9 mouse cellular contexts compared by ENCODE assay signal in the genomic region with DNA sequence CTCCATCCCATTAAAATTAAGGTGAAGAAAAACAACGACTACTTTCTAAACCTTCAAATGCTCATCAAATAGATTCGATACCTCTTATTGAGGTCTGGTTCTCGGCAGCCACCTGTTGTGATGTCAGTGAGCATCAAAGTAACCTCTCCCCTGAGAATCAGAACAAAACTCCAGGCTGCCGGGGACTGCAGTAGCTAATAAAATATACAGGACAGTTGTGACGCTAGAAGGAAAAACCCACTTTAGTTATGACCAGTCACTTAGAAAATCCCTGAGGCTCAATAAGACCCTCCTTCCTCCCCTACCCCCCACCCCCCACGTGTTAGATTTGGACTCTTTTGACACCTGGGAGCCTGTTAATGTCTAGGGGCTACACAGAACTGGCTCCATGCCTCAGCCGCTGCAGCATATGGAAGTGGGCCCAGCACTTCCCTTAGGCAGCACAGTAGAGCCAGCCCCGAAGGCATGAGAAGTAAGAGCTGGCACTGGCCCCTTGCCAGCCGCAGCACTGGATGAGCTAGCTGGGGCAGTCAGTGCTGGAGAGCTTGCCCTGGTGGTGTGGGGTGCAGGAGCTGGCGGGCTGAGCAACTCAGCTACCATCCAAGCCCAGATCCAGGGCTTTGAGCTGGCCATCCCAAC.
DNase-seq lines count a peak whose midpoint lies in the region; ATAC-seq lines count a peak whose summit lies in the region.
"Had no signal": no experiment of that assay in that cellular context is flagged by ENCODE, and none has a peak within 500 bp of the region (broad histone marks: within the 10 kb centered on the region; RNA-seq: fewer than 3 reads in every experiment).

No protein-coding gene starts in this region.

- H3K4me3 ChIP-seq in forebrain, embryonic 14.5 days (ENCODE audit: low read depth, low read length) = no peak overlapping the region
- no peak overlapping the region for H3K4me3 ChIP-seq in forebrain, embryonic 11.5 days (ENCODE audit: low read depth, low read length)
- no peak overlapping the region for H3K4me3 ChIP-seq in limb, embryonic 13.5 days
- no peak overlapping the region for H3K4me3 ChIP-seq in limb, embryonic 10.5 days
- H3K4me3 ChIP-seq: erythroblast, embryonic 14.5 days had no signal

- DNase-seq in forebrain, embryonic 14.5 days (ENCODE audit: low spot score) = peak; percentile 68
- DNase-seq in forebrain, embryonic 11.5 days (ENCODE audit: low spot score) = no peak
- no peak for DNase-seq in limb, embryonic 10.5 days (ENCODE audit: low spot score)
- peak; percentile 8 for DNase-seq in brain, embryonic 18.5 days (ENCODE audit: low read depth, low spot score)
- peak; percentile 48 for DNase-seq in heart, postnatal 4 days
- no peak for DNase-seq in embryo, embryonic 11 days

- peaks cover 27% of the 10 kb centered on the region for H3K36me3 ChIP-seq in forebrain, embryonic 14.5 days (ENCODE audit: control insufficient read depth, insufficient read depth, low read length)
- no peaks in the 10 kb centered on the region; the same call in 1 of the 2 replicates for H3K36me3 ChIP-seq in forebrain, embryonic 11.5 days (ENCODE audit: control insufficient read depth, insufficient read depth, low read length)
- H3K36me3 ChIP-seq in limb, embryonic 13.5 days = peaks cover 28% of the 10 kb centered on the region
- peaks cover 30% of the 10 kb centered on the region for H3K36me3 ChIP-seq in limb, embryonic 10.5 days

- no peaks in the 10 kb centered on the region for H3K27me3 ChIP-seq in forebrain, embryonic 14.5 days (replicated peaks; ENCODE audit: control insufficient read depth, insufficient read depth, low read length)
- no peaks in the 10 kb centered on the region for H3K27me3 ChIP-seq in forebrain, embryonic 11.5 days (ENCODE audit: control insufficient read depth, insufficient read depth, low read length)
- no peaks in the 10 kb centered on the region for H3K27me3 ChIP-seq in limb, embryonic 13.5 days
- H3K27me3 ChIP-seq in limb, embryonic 10.5 days (ENCODE audit: low read depth, poor library complexity, severe bottlenecking) = no peaks in the 10 kb centered on the region

- no peak overlapping the region for H3K27ac ChIP-seq in forebrain, embryonic 14.5 days (ENCODE audit: low read depth, low read length)
- no peak overlapping the region for H3K27ac ChIP-seq in forebrain, embryonic 11.5 days (ENCODE audit: low read depth, low read length)
- H3K27ac ChIP-seq in limb, embryonic 13.5 days = no peak overlapping the region
- no peak overlapping the region for H3K27ac ChIP-seq in limb, embryonic 10.5 days

- ATAC-seq in forebrain, embryonic 14.5 days = peak; percentile 72
- ATAC-seq in forebrain, embryonic 11.5 days (replicated peaks; ENCODE audit: low FRiP score) = no peak
- 0 out of 2 replicates have a peak, but pooled peaks have one; percentile 48 for ATAC-seq in limb, embryonic 13.5 days (ENCODE audit: low FRiP score, low read depth)
- ATAC-seq in megakaryocyte, adult 5-6 weeks (ENCODE audit: poor library complexity, severe bottlenecking) = no peak

- H3K9ac ChIP-seq in forebrain, embryonic 14.5 days (ENCODE audit: low read length) = no peak overlapping the region
- no peak overlapping the region for H3K9ac ChIP-seq in forebrain, embryonic 11.5 days (ENCODE audit: low read length)
- H3K9ac ChIP-seq in limb, embryonic 13.5 days = no peak overlapping the region

- H3K4me1 ChIP-seq in forebrain, embryonic 14.5 days (ENCODE audit: control insufficient read depth, insufficient read depth, low read length) = no peaks in the 10 kb centered on the region; the same call in 1 of the 2 replicates
- no peaks in the 10 kb centered on the region for H3K4me1 ChIP-seq in forebrain, embryonic 11.5 days (replicated peaks; ENCODE audit: control insufficient read depth, insufficient read depth, low read length)
- peaks cover 8% of the 10 kb centered on the region for H3K4me1 ChIP-seq in limb, embryonic 13.5 days
- peaks cover 4% of the 10 kb centered on the region; the same call in 1 of the 2 replicates for H3K4me1 ChIP-seq in limb, embryonic 10.5 days

- WGBS in forebrain, embryonic 14.5 days = 62% methylated on average over 10 of the region's 10 CpGs
- 81% methylated on average over 10 of the region's 10 CpGs for WGBS in forebrain, embryonic 11.5 days
- WGBS in limb, embryonic 13.5 days = 51% methylated on average over 10 of the region's 10 CpGs
- WGBS in limb, embryonic 10.5 days = 75% methylated on average over 10 of the region's 10 CpGs

- no peak overlapping the region for H3K4me2 ChIP-seq in forebrain, embryonic 14.5 days (ENCODE audit: low read length)
- no peak overlapping the region for H3K4me2 ChIP-seq in forebrain, embryonic 11.5 days (ENCODE audit: low read depth, low read length, severe bottlenecking)
- H3K4me2 ChIP-seq in limb, embryonic 13.5 days (replicated peaks) = no peak overlapping the region

- no peaks in the 10 kb centered on the region for H3K9me3 ChIP-seq in forebrain, embryonic 14.5 days (replicated peaks; ENCODE audit: control insufficient read depth, low read length)
- no peaks in the 10 kb centered on the region for H3K9me3 ChIP-seq in forebrain, embryonic 11.5 days (ENCODE audit: control insufficient read depth, low read length)
- H3K9me3 ChIP-seq in limb, embryonic 13.5 days = no peaks in the 10 kb centered on the region
- no peaks in the 10 kb centered on the region for H3K9me3 ChIP-seq in limb, embryonic 10.5 days (replicated peaks)

Comparison
In these comparisons a context has a peak if more than half of its experiments do, and no peak if none do; other contexts are left out.
1. ATAC-seq: peak in forebrain, embryonic 14.5 days (single experiment) and limb, embryonic 13.5 days (single experiment); none in forebrain, embryonic 11.5 days (single experiment) and megakaryocyte, adult 5-6 weeks (single experiment).
2. DNase-seq: peak in forebrain, embryonic 14.5 days (single experiment), brain, embryonic 18.5 days (single experiment) and heart, postnatal 4 days (single experiment); none in forebrain, embryonic 11.5 days (single experiment), limb, embryonic 10.5 days (single experiment) and embryo, embryonic 11 days (single experiment).